Mouse (Mus musculus): ENCODE results near the gene Trim25. TPM values are rescaled to one million over a fixed set of nuclear protein-coding genes. Genes with fewer than 3 reads are reported as not detected.

Gene Trim25
- polyA plus RNA-seq, 1 experiment: 47.3 TPM

DNA sequence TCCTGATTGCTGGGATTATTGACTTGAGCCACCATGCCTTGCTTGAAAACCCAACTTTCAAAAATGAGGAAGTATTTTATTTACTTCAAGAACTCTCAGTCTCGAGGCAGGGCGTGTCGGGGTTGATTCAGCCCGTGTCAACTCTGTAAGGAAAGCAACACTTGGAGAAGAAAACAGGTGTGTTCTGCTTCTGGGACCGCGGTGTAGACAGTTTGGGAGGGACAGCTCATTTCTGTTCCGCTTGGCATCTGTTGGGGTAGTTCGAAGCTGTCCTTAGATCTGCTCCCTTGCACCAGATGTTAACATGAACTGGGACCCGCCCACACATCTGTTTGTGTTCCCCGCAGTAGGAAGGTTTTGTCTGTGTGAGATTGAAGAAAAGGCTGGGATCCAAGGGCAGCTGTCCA lies 28.8 kb downstream of the Trim25 start:
- no peak for TF ChIP-seq POLR2A (IDR thresholded peaks at IDR 0.05; ENCODE audit: insufficient read depth, low read length)
- 0 out of 2 replicates have a peak, but pooled peaks have one; percentile 23 for TF ChIP-seq EP300 (IDR thresholded peaks at IDR 0.05; ENCODE audit: insufficient read depth, low read depth, low read length)
- Histone ChIP-seq H3K36me3 (ENCODE audit: control insufficient read depth, insufficient read depth, low read length, poor library complexity, severe bottlenecking) (no peaks in the 10 kb centered on the region), H3K4me1 (ENCODE audit: control insufficient read depth, insufficient read depth, low read length) (peaks cover 12% of the 10 kb centered on the region), H3K27ac (ENCODE audit: insufficient read depth, low read length) (no peak overlapping the region), H3K27me3 (ENCODE audit: control insufficient read depth, insufficient read depth, low read length, poor library complexity, severe bottlenecking) (no peaks in the 10 kb centered on the region), H3K9ac (ENCODE audit: low read depth, poor library complexity, severe bottlenecking) (no peak overlapping the region), H3K4me3 (ENCODE audit: low read depth, low read length) (no peak overlapping the region), H3K9me3 (replicated peaks; ENCODE audit: control insufficient read depth, insufficient read depth, low read length, poor library complexity, severe bottlenecking) (no peaks in the 10 kb centered on the region)

DNA sequence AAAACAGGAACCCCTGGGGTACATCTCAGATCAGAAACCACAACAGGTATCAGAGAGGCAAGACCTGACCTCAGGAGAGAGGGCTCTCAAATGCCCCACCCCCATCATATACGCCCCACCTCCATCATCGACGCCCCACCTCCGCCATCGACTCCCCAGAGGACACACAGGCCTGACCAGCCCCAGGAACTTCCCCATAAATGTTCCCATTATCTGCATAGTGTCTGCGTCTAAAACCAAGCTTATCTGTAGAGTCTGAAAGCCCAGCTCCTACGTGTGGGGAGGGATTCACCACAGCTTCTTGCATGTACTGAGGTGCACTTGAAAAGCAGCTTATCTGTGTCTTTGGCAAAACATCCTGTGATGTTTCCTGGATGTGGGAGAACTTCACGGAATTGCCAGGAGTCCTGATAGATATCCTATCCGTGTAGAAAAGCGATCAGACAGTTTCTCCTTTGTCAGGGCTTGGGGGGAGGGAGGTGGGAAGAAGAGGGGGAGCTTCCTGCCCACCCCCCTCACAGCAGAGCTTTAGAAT lies 29.8 kb downstream of the Trim25 start:
- TF ChIP-seq POLR2A (IDR thresholded peaks at IDR 0.05; ENCODE audit: insufficient read depth, low read length): no peak
- TF ChIP-seq EP300 (IDR thresholded peaks at IDR 0.05; ENCODE audit: insufficient read depth, low read depth, low read length): no peak
- TF ChIP-seq CTCF (IDR thresholded peaks at IDR 0.05; ENCODE audit: low read depth, low read length): no peak
- no peak overlapping the region for H3K27ac ChIP-seq (ENCODE audit: insufficient read depth, low read length)
- H3K9me3 ChIP-seq (replicated peaks; ENCODE audit: control insufficient read depth, insufficient read depth, low read length, poor library complexity, severe bottlenecking): no peaks in the 10 kb centered on the region
- no peak overlapping the region for H3K4me3 ChIP-seq (ENCODE audit: low read depth, low read length)
- no peaks in the 10 kb centered on the region for H3K36me3 ChIP-seq (ENCODE audit: control insufficient read depth, insufficient read depth, low read length, poor library complexity, severe bottlenecking)
- no peaks in the 10 kb centered on the region for H3K27me3 ChIP-seq (ENCODE audit: control insufficient read depth, insufficient read depth, low read length, poor library complexity, severe bottlenecking)
- H3K9ac ChIP-seq (ENCODE audit: low read depth, poor library complexity, severe bottlenecking): no peak overlapping the region
- H3K4me1 ChIP-seq (ENCODE audit: control insufficient read depth, insufficient read depth, low read length): peaks cover 12% of the 10 kb centered on the region

DNA sequence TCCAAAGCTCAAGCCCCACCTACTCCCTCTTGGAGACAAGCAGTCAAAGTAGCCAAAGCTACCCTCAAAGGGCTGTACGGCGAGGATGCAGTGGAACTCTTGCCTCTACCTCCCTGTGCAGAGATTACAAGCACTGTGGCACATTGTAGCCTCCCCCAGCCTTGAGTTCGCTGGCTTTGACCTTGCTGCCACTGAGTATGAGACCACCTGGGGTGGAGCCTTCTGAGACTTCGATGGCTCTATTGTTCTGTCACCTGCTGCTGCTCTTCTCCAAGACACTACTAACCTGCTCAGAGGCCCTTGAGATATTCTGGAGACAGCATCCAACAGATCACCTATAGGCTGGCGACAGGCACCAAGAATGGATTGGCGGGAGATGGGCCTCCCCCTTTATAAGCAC lies 31.4 kb downstream of the Trim25 start:
- Histone ChIP-seq H3K27me3 (ENCODE audit: control insufficient read depth, insufficient read depth, low read length, poor library complexity, severe bottlenecking) (no peaks in the 10 kb centered on the region), H3K27ac (ENCODE audit: insufficient read depth, low read length) (no peak overlapping the region), H3K9me3 (replicated peaks; ENCODE audit: control insufficient read depth, insufficient read depth, low read length, poor library complexity, severe bottlenecking) (no peaks in the 10 kb centered on the region), H3K36me3 (ENCODE audit: control insufficient read depth, insufficient read depth, low read length, poor library complexity, severe bottlenecking) (no peaks in the 10 kb centered on the region), H3K4me3 (ENCODE audit: low read depth, low read length) (no peak overlapping the region), H3K9ac (ENCODE audit: low read depth, poor library complexity, severe bottlenecking) (no peak overlapping the region), H3K4me1 (ENCODE audit: control insufficient read depth, insufficient read depth, low read length) (peaks cover 9% of the 10 kb centered on the region)
- TF ChIP-seq POLR2A (IDR thresholded peaks at IDR 0.05; ENCODE audit: insufficient read depth, low read length) (no peak), CTCF (IDR thresholded peaks at IDR 0.05; ENCODE audit: low read depth, low read length) (no peak), EP300 (IDR thresholded peaks at IDR 0.05; ENCODE audit: insufficient read depth, low read depth, low read length) (peak; percentile 84; the same call in 1 of the 2 replicates)

DNA sequence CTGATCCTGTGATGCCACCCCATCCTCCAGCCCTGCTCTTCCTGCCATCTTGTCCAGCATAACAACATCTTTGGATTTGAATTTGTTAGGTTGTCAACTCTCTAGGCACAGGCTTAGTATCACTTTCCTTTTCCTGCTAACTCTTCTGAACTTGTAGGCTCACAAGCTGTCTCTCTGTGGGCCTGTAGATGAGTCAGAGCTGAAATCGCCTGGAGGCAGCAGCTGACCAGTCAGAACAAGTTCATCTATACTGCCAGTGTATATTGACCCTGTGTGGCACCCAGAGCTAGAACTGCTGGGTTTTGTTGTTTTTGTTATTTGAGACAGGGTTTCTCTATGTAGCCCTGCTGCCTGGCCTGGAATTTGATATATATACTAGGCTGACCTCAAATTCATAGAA lies 32.0 kb downstream of the Trim25 start:
- Histone ChIP-seq H3K36me3 (ENCODE audit: control insufficient read depth, insufficient read depth, low read length, poor library complexity, severe bottlenecking) (no peaks in the 10 kb centered on the region), H3K27ac (ENCODE audit: insufficient read depth, low read length) (no peak overlapping the region), H3K27me3 (ENCODE audit: control insufficient read depth, insufficient read depth, low read length, poor library complexity, severe bottlenecking) (no peaks in the 10 kb centered on the region), H3K4me1 (ENCODE audit: control insufficient read depth, insufficient read depth, low read length) (peaks cover 9% of the 10 kb centered on the region), H3K9ac (ENCODE audit: low read depth, poor library complexity, severe bottlenecking) (no peak overlapping the region), H3K9me3 (replicated peaks; ENCODE audit: control insufficient read depth, insufficient read depth, low read length, poor library complexity, severe bottlenecking) (no peaks in the 10 kb centered on the region), H3K4me3 (ENCODE audit: low read depth, low read length) (no peak overlapping the region)
- TF ChIP-seq CTCF (IDR thresholded peaks at IDR 0.05; ENCODE audit: low read depth, low read length) (no peak), EP300 (IDR thresholded peaks at IDR 0.05; ENCODE audit: insufficient read depth, low read depth, low read length) (no peak), POLR2A (IDR thresholded peaks at IDR 0.05; ENCODE audit: insufficient read depth, low read length) (no peak)

DNA sequence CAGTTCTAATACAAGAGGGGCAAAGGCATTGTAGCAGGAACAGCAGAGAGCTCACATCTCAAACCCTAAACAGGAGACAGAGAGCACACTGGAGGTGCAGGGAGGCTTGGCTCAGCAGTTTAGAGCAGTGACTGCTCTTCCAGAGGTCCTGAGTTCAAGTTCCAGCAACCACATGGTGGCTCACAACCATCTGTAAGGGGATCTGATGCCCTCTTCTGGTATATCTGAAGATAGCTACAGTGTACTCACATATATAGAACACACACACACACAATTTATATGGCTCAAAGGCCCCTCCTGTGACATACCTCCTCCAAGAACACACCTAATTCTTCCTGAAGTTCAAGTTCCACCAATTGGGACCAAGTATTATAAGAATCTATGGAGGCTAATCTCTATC lies 35.4 kb downstream of the Trim25 start:
- no peaks in the 10 kb centered on the region for H3K27me3 ChIP-seq (ENCODE audit: control insufficient read depth, insufficient read depth, low read length, poor library complexity, severe bottlenecking)
- no peak overlapping the region for H3K27ac ChIP-seq (ENCODE audit: insufficient read depth, low read length)
- no peaks in the 10 kb centered on the region for H3K9me3 ChIP-seq (replicated peaks; ENCODE audit: control insufficient read depth, insufficient read depth, low read length, poor library complexity, severe bottlenecking)
- H3K4me1 ChIP-seq (ENCODE audit: control insufficient read depth, insufficient read depth, low read length): peaks cover 3% of the 10 kb centered on the region
- peaks cover 17% of the 10 kb centered on the region for H3K36me3 ChIP-seq (ENCODE audit: control insufficient read depth, insufficient read depth, low read length, poor library complexity, severe bottlenecking)
- TF ChIP-seq EP300 (IDR thresholded peaks at IDR 0.05; ENCODE audit: insufficient read depth, low read depth, low read length) (no peak), POLR2A (IDR thresholded peaks at IDR 0.05; ENCODE audit: insufficient read depth, low read length) (no peak), CTCF (IDR thresholded peaks at IDR 0.05; ENCODE audit: low read depth, low read length) (no peak)
- H3K9ac ChIP-seq (ENCODE audit: low read depth, poor library complexity, severe bottlenecking): no peak overlapping the region
- no peak overlapping the region for H3K4me3 ChIP-seq (ENCODE audit: low read depth, low read length)

DNA sequence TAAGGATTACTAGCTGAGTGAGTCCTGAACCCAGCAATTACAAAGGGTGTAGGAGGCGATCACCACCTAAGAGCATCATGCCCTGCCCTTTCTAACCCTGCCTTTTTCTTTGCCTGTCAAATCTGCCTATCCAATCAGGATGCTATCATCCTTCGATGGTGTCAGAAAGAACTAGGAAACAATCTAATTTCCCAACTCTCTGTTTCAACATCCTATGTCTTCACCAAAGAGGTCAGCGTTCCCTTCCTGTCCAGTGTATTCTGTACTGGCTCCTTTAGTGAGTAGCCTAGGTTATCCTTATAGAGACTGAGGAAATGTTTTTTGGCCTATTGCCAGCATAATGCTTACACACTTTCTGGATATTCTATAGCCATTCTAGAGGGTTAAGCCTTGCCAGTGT lies 36.4 kb downstream of the Trim25 start:
- TF ChIP-seq CTCF (IDR thresholded peaks at IDR 0.05; ENCODE audit: low read depth, low read length) (no peak), POLR2A (IDR thresholded peaks at IDR 0.05; ENCODE audit: insufficient read depth, low read length) (no peak), EP300 (IDR thresholded peaks at IDR 0.05; ENCODE audit: insufficient read depth, low read depth, low read length) (no peak)

More for the DNA sequence above, 36.4 kb downstream of the Trim25 start:
- Histone ChIP-seq H3K9ac (ENCODE audit: low read depth, poor library complexity, severe bottlenecking) (no peak overlapping the region), H3K9me3 (replicated peaks; ENCODE audit: control insufficient read depth, insufficient read depth, low read length, poor library complexity, severe bottlenecking) (no peaks in the 10 kb centered on the region), H3K27me3 (ENCODE audit: control insufficient read depth, insufficient read depth, low read length, poor library complexity, severe bottlenecking) (no peaks in the 10 kb centered on the region), H3K27ac (ENCODE audit: insufficient read depth, low read length) (no peak overlapping the region), H3K36me3 (ENCODE audit: control insufficient read depth, insufficient read depth, low read length, poor library complexity, severe bottlenecking) (peaks cover 26% of the 10 kb centered on the region), H3K4me1 (ENCODE audit: control insufficient read depth, insufficient read depth, low read length) (no peaks in the 10 kb centered on the region), H3K4me3 (ENCODE audit: low read depth, low read length) (no peak overlapping the region)

All from ES-Bruce4 (cell line).